Mouse (Mus musculus) lung, adult 2 months (tissue): ENCODE results near the gene Fitm2. TPM values are rescaled to one million over a fixed set of nuclear protein-coding genes. Genes with fewer than 3 reads are reported as not detected.
A peak's percentile ranks its signal among the peaks of the same experiment; 100 is the strongest.

Source experiments
- DNase-seq: peaks from one replicate; pipeline ENCODE4 v3.0.0; 2022
- H3K4me1 ChIP-seq: fragments of 200-500 bp; 2 replicates; pipeline ENCODE4 v1.6.1; 2011; ENCODE audit warnings: low read length; ENCODE audit not compliant: control insufficient read depth, insufficient read depth
- H3K4me3 ChIP-seq: fragments of 200-500 bp; replicated peaks from 2 replicates; pipeline ENCODE3; 2011; ENCODE audit warnings: low read depth, mild to moderate bottlenecking, control low read depth, low read length; ENCODE audit errors: extremely low read depth
- CTCF ChIP-seq: fragments of 200-500 bp; IDR thresholded peaks from 2 replicates; pipeline ENCODE4 v1.5.1; 2011; ENCODE audit warnings: mild to moderate bottlenecking, low read length, control low read depth; ENCODE audit not compliant: insufficient read depth
- POLR2A ChIP-seq: fragments of 200-500 bp; IDR thresholded peaks from 2 replicates; pipeline ENCODE4 v1.6.1; 2011; ENCODE audit warnings: low read depth, mild to moderate bottlenecking, control low read depth, low read length, borderline replicate concordance; ENCODE audit errors: extremely low read depth
- WGBS: fragments of 180-500 bp; shearing (Covaris S2); methylation state at CpG from one replicate; pipeline ENCODE4 v1.1.7; 2018; 5-methylcytosine and 5-hydroxymethylcytosine counted together
- polyA plus RNA-seq: library from polyadenylated mRNA; depleted of rRNA; stranded (reverse); fragments of >200 nt; gene quantifications from 2 replicates; pipeline ENCODE4 v1.2.3, GENCODE M21; 2012

The Fitm2 gene
- polyA plus RNA-seq, 1 experiment, result 24.1 TPM

GRCm38 (mm10) chr2:163453378-163453777, 19.1 kb downstream of the Fitm2 start:
- whole genome bisulfite sequencing, result 84% methylated on average over 13 of the region's 13 CpGs
- TF ChIP-seq POLR2A (no peak), CTCF (no peak)
- Histone ChIP-seq H3K4me1 (no peaks in the 10 kb centered on the region), H3K4me3 (no peak overlapping the region)
- no peak for DNase-seq

- WGBS, result 86% methylated on average over 6 of the region's 6 CpGs
- TF ChIP-seq CTCF (0 out of 2 replicates have a peak, but pooled peaks have one; percentile 19), POLR2A (no peak)
- Histone ChIP-seq H3K4me3 (no peak overlapping the region), H3K4me1 (no peaks in the 10 kb centered on the region)
- no peak for DNase-seq
Measured at GRCm38 (mm10) chr2:163452738-163453137, 19.7 kb downstream of the Fitm2 start.

GRCm38 (mm10) chr2:163450668-163451295, 21.6 kb downstream of the Fitm2 start:
- DNase-seq, result no peak
- 54% methylated on average over 6 of the region's 6 CpGs for WGBS
- H3K4me1 ChIP-seq, result no peaks in the 10 kb centered on the region
- TF ChIP-seq POLR2A (no peak), CTCF (no peak)
- H3K4me3 ChIP-seq, result no peak overlapping the region

- DNase-seq, result no peak
- Histone ChIP-seq H3K4me1 (no peaks in the 10 kb centered on the region), H3K4me3 (no peak overlapping the region)
- 50% methylated on average over 3 of the region's 3 CpGs for WGBS
- TF ChIP-seq CTCF (no peak), POLR2A (no peak)
Measured at GRCm38 (mm10) chr2:163449276-163449675, 23.2 kb downstream of the Fitm2 start.

GRCm38 (mm10) chr2:163447375-163447774, 25.1 kb downstream of the Fitm2 start:
- DNase-seq, result no peak
- Histone ChIP-seq H3K4me3 (no peak overlapping the region), H3K4me1 (no peaks in the 10 kb centered on the region)
- 74% methylated on average over 12 of the region's 12 CpGs for WGBS
- TF ChIP-seq CTCF (no peak), POLR2A (no peak)

GRCm38 (mm10) chr2:163444017-163444416, 28.4 kb downstream of the Fitm2 start:
- H3K4me3 ChIP-seq, result no peak overlapping the region
- H3K4me1 ChIP-seq, result no peaks in the 10 kb centered on the region
- WGBS, result 48% methylated on average over 7 of the region's 7 CpGs
- no peak for TF ChIP-seq POLR2A
- TF ChIP-seq CTCF, result no peak
- DNase-seq, result no peak

GRCm38 (mm10) chr2:163443543-163443942, 28.9 kb downstream of the Fitm2 start:
- Histone ChIP-seq H3K4me1 (no peaks in the 10 kb centered on the region), H3K4me3 (no peak overlapping the region)
- whole genome bisulfite sequencing, result 52% methylated on average over 6 of the region's 6 CpGs
- TF ChIP-seq POLR2A (no peak), CTCF (no peak)
- DNase-seq, result no peak

GRCm38 (mm10) chr2:163439488-163439887, 32.9 kb downstream of the Fitm2 start:
- TF ChIP-seq CTCF, result no peak
- Histone ChIP-seq H3K4me1 (no peaks in the 10 kb centered on the region), H3K4me3 (no peak overlapping the region)
- 56% methylated on average over 1 of the region's 1 CpGs for WGBS
- no peak for DNase-seq

GRCm38 (mm10) chr2:163438619-163439451, 33.6 kb downstream of the Fitm2 start:
- no peak for DNase-seq
- no peak overlapping the region for H3K4me3 ChIP-seq
- no peaks in the 10 kb centered on the region for H3K4me1 ChIP-seq
- TF ChIP-seq POLR2A, result no peak
- TF ChIP-seq CTCF, result no peak
- WGBS, result 4% methylated on average over 30 of the region's 30 CpGs

- 2% methylated on average over 18 of the region's 18 CpGs for WGBS
- TF ChIP-seq POLR2A (no peak), CTCF (no peak)
- no peak for DNase-seq
- Histone ChIP-seq H3K4me3 (no peak within 1 kb of the TSS), H3K4me1 (no peaks in the 10 kb centered on the region)
Measured at GRCm38 (mm10) chr2:163438246-163438618, 34.2 kb downstream of the Fitm2 start, which contains the start of gene Gdap1l1. TSS of gene Gdap1l1 (plus strand) at chr2:163438476.
